Mouse (Mus musculus): Measurements from ENCODE around the gene Nexn. TPM values are rescaled to one million over a fixed set of nuclear protein-coding genes. Genes with fewer than 3 reads are reported as not detected.

Nexn gene
- polyA plus RNA-seq, 1 experiment from 2014 or later, result 3.9 TPM

Other genes with a start within 250 kb of the Nexn start
- 3.6 TPM in 2 replicates for gene Gipc2, start 100.1 kb downstream of the Nexn start, polyA plus RNA-seq (2016; fragmentation: Nextera tagmentation; extraction: Ambion mirVana)
- 18.5 and 20.1 TPM in 2 replicates for gene Dnajb4, start 56.0 kb downstream of the Nexn start, polyA plus RNA-seq (2016; fragmentation: Nextera tagmentation; extraction: Ambion mirVana)
- gene Fubp1, start 55.9 kb downstream of the Nexn start, polyA plus RNA-seq (2016; fragmentation: Nextera tagmentation; extraction: Ambion mirVana), result 438 and 447 TPM in 2 replicates
- gene Miga1, start 74.1 kb upstream of the Nexn start, polyA plus RNA-seq (2016; fragmentation: Nextera tagmentation; extraction: Ambion mirVana), result 18.7 and 19.1 TPM in 2 replicates
- gene Usp33, start 80.1 kb upstream of the Nexn start, polyA plus RNA-seq (2016; fragmentation: Nextera tagmentation; extraction: Ambion mirVana), result 52.9 and 53.9 TPM in 2 replicates
- 57.2 and 58.2 TPM in 2 replicates for gene Zzz3, start 129.1 kb upstream of the Nexn start, polyA plus RNA-seq (2016; fragmentation: Nextera tagmentation; extraction: Ambion mirVana)